Mouse (Mus musculus): ENCODE measurements at regions not wholly inside any gene's neighbourhood (a gene's known extent, or its start where the extent isn't known, plus 50 kb on each side); places are given as distances from the start of the nearest gene placed in this dataset.

GRCm38 (mm10) chr17:4296521-4297155 is 600.6 kb upstream of the Nox3 start:
- DNase-seq (ENCODE audit: low spot score in 2 of 2): no peak

GRCm38 (mm10) chr17:4297156-4297535 is 601.1 kb upstream of the Nox3 start:
- DNase-seq (ENCODE audit: low spot score in 2 of 2): no peak

- no peak for DNase-seq (ENCODE audit: low spot score in 2 of 2)
These were observed 605.2 kb upstream of the Nox3 start for GRCm38 (mm10) chr17:4301142-4301853.

- DNase-seq (ENCODE audit: low spot score in 2 of 2): no peak
These were observed 615.8 kb upstream of the Nox3 start for GRCm38 (mm10) chr17:4311785-4312379.

GRCm38 (mm10) chr17:4319141-4319540 is 623.1 kb upstream of the Nox3 start:
- DNase-seq (ENCODE audit: low spot score in 2 of 2): no peak

- DNase-seq (ENCODE audit: low spot score in 2 of 2): no peak
These were observed 632.7 kb upstream of the Nox3 start for GRCm38 (mm10) chr17:4328810-4329209.

- no peak for DNase-seq (ENCODE audit: low spot score in 2 of 2)
These were observed 635.6 kb upstream of the Nox3 start for GRCm38 (mm10) chr17:4331650-4332049.

- no peak for DNase-seq (ENCODE audit: low spot score in 2 of 2)
These were observed 637.0 kb upstream of the Nox3 start for GRCm38 (mm10) chr17:4333091-4333490.

- DNase-seq (ENCODE audit: low spot score in 2 of 2): no peak
These were observed 641.1 kb upstream of the Arid1b start for GRCm38 (mm10) chr17:4353018-4353417.

GRCm38 (mm10) chr17:4355506-4356218 is 638.5 kb upstream of the Arid1b start:
- no peak for DNase-seq (ENCODE audit: low spot score in 2 of 2)

GRCm38 (mm10) chr17:4360413-4361320 is 633.5 kb upstream of the Arid1b start:
- no peak for DNase-seq (ENCODE audit: low spot score in 2 of 2)

GRCm38 (mm10) chr17:4365811-4366210 is 628.3 kb upstream of the Arid1b start:
- DNase-seq (ENCODE audit: low spot score in 2 of 2): no peak

- no peak for DNase-seq (ENCODE audit: low spot score in 2 of 2)
These were observed 613.7 kb upstream of the Arid1b start for GRCm38 (mm10) chr17:4380449-4380848.

GRCm38 (mm10) chr17:4380873-4381272 is 613.3 kb upstream of the Arid1b start:
- DNase-seq (ENCODE audit: low spot score in 2 of 2): no peak

- DNase-seq (ENCODE audit: low spot score in 2 of 2): no peak
These were observed 612.0 kb upstream of the Arid1b start for GRCm38 (mm10) chr17:4381896-4382685.

GRCm38 (mm10) chr17:4382716-4383115 is 611.4 kb upstream of the Arid1b start:
- no peak for DNase-seq (ENCODE audit: low spot score in 2 of 2)

- no peak for DNase-seq (ENCODE audit: low spot score in 2 of 2)
These were observed 606.5 kb upstream of the Arid1b start for GRCm38 (mm10) chr17:4387616-4388015.

- DNase-seq (ENCODE audit: low spot score in 2 of 2): no peak
These were observed 604.1 kb upstream of the Arid1b start for GRCm38 (mm10) chr17:4390012-4390411.

- DNase-seq (ENCODE audit: low spot score in 2 of 2): no peak
These were observed 603.6 kb upstream of the Arid1b start for GRCm38 (mm10) chr17:4390577-4390976.

- DNase-seq (ENCODE audit: low spot score in 2 of 2): no peak
These were observed 602.9 kb upstream of the Arid1b start for GRCm38 (mm10) chr17:4391210-4391609.

- DNase-seq (ENCODE audit: low spot score in 2 of 2): no peak
These were observed 598.0 kb upstream of the Arid1b start for GRCm38 (mm10) chr17:4396119-4396518.

Measured in natural killer cell, adult 2 months (primary cell).